Mouse (Mus musculus) midbrain, embryonic 14.5 days (tissue): ENCODE data around the gene Rai1. TPM values are rescaled to one million over a fixed set of nuclear protein-coding genes. Genes with fewer than 3 reads are reported as not detected.

Source experiments
- ATAC-seq: fragments of 200-750 bp; cut with Nextera tagmentation; 2 replicates; pipeline ENCODE4 v1.8.0; 2017; ENCODE audit warnings: moderate number of reproducible peaks, moderate library complexity; ENCODE audit not compliant: low FRiP score, low TSS enrichment
- DNase-seq: peaks from one replicate; pipeline ENCODE4 v3.0.0-alpha.2; 2015
- H3K27ac ChIP-seq: fragments of 300-500 bp; sonication (generic); replicated peaks from 2 replicates; pipeline ENCODE4 v1.5.1; 2014; ENCODE audit warnings: mild to moderate bottlenecking, low read depth, low read length, moderate library complexity
- H3K27me3 ChIP-seq: fragments of 300-500 bp; sonication (generic); 2 replicates; pipeline ENCODE4 v1.6.1; 2014; ENCODE audit warnings: low read length, control low read depth, mixed read lengths; ENCODE audit not compliant: control insufficient read depth, insufficient read depth
- H3K36me3 ChIP-seq: fragments of 300-500 bp; sonication (generic); 2 replicates; pipeline ENCODE4 v1.6.1; 2014; ENCODE audit warnings: low read length, control low read depth; ENCODE audit not compliant: control insufficient read depth, insufficient read depth
- H3K4me1 ChIP-seq: fragments of 300-500 bp; sonication (generic); 2 replicates; pipeline ENCODE4 v1.6.1; 2014; ENCODE audit warnings: mild to moderate bottlenecking, antibody characterized with exemption, low read length, control low read depth; ENCODE audit not compliant: control insufficient read depth, insufficient read depth
- H3K4me2 ChIP-seq: fragments of 300-500 bp; sonication (generic); 2 replicates; pipeline ENCODE4 v1.6.1; 2014; ENCODE audit warnings: mild to moderate bottlenecking, low read length, moderate library complexity
- H3K4me3 ChIP-seq: fragments of 300-500 bp; sonication (generic); replicated peaks from 2 replicates; pipeline ENCODE4 v1.5.1; 2014; ENCODE audit warnings: low read depth, low read length
- H3K9ac ChIP-seq: fragments of 300-500 bp; sonication (generic); replicated peaks from 2 replicates; pipeline ENCODE4 v1.6.1; 2014; ENCODE audit warnings: mild to moderate bottlenecking, low read length, moderate library complexity
- H3K9me3 ChIP-seq: fragments of 300-500 bp; sonication (generic); 2 replicates; pipeline ENCODE4 v1.6.1; 2016; ENCODE audit warnings: low read length, control low read depth, mixed read lengths; ENCODE audit not compliant: control insufficient read depth
- WGBS: fragments of 180-500 bp; shearing (Covaris S2); extraction: QIAGEN DNeasy Blood & Tissue Kit; methylation state at CpG from one replicate; pipeline ENCODE4 v1.1.7; 2014; 5-methylcytosine and 5-hydroxymethylcytosine counted together
- polyA plus RNA-seq: library from polyadenylated mRNA; unstranded; fragments of >200 nt; fragmentation: Nextera tagmentation; extraction: Ambion mirVana; gene quantifications from 2 replicates; pipeline ENCODE4 v1.2.1, GENCODE M21; 2014

The Rai1 gene
- polyA plus RNA-seq, 1 experiment from 2014 or later = 37.7 TPM

DNA sequence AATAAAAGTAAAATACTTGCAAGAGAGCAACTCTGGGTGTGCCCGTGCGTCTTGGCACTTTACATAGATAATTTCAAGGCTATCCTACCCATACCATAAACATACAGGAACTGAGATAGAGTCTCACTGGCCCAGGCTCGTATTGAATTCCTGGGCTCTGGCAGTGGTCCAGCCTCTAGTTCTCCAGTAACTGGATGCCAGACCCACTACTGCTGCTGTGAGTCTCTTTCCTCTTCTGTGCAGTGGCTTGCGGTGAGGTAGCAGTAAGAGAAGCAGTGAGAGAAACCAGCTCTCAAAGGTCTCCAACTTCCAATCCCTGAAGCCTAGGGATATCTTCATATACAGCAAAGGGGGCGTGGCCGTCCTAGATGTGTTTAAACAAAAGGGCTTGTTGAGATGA, 2.1 kb upstream of the Rai1 start:
- no peak for ATAC-seq

DNA sequence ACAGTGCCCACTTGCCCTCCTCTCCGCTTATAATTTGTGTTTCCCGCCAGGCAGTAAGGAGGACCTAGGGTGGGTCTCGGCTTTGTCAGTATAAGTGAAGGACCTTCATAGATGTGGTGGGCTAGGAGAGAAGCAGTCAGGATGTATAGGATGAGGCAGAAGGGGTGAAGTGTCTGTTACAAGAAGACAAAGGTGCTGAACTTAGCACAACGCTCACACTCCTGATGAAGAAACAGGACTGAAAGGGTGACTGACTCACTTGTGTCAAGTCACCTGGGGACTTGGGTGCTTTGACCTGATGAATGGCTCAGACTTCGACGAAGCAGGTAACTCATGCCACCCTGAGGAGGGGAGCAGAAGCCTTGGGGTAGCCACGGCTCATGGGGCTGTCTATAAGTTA, 1.2 kb upstream of the Rai1 start:
- H3K36me3 ChIP-seq = no peaks in the 10 kb centered on the region
- no peaks in the 10 kb centered on the region for H3K9me3 ChIP-seq
- peaks cover 20% of the 10 kb centered on the region for H3K4me1 ChIP-seq
- WGBS = 88% methylated on average over 7 of the region's 7 CpGs
- H3K9ac ChIP-seq = no peak overlapping the region
- no peak for ATAC-seq
- no peaks in the 10 kb centered on the region for H3K27me3 ChIP-seq
- no peak overlapping the region for H3K4me3 ChIP-seq
- H3K4me2 ChIP-seq = no peak overlapping the region
- no peak for DNase-seq
- no peak overlapping the region for H3K27ac ChIP-seq

More for the DNA sequence above, 2.1 kb upstream of the Rai1 start:
- H3K27me3 ChIP-seq = no peaks in the 10 kb centered on the region
- H3K36me3 ChIP-seq = no peaks in the 10 kb centered on the region
- H3K4me3 ChIP-seq = no peak overlapping the region
- H3K9ac ChIP-seq = no peak overlapping the region
- no peak overlapping the region for H3K4me2 ChIP-seq
- no peaks in the 10 kb centered on the region for H3K9me3 ChIP-seq
- no peak overlapping the region for H3K27ac ChIP-seq
- no peak for DNase-seq
- H3K4me1 ChIP-seq = peaks cover 12% of the 10 kb centered on the region
- WGBS = 84% methylated on average over 6 of the region's 6 CpGs

DNA sequence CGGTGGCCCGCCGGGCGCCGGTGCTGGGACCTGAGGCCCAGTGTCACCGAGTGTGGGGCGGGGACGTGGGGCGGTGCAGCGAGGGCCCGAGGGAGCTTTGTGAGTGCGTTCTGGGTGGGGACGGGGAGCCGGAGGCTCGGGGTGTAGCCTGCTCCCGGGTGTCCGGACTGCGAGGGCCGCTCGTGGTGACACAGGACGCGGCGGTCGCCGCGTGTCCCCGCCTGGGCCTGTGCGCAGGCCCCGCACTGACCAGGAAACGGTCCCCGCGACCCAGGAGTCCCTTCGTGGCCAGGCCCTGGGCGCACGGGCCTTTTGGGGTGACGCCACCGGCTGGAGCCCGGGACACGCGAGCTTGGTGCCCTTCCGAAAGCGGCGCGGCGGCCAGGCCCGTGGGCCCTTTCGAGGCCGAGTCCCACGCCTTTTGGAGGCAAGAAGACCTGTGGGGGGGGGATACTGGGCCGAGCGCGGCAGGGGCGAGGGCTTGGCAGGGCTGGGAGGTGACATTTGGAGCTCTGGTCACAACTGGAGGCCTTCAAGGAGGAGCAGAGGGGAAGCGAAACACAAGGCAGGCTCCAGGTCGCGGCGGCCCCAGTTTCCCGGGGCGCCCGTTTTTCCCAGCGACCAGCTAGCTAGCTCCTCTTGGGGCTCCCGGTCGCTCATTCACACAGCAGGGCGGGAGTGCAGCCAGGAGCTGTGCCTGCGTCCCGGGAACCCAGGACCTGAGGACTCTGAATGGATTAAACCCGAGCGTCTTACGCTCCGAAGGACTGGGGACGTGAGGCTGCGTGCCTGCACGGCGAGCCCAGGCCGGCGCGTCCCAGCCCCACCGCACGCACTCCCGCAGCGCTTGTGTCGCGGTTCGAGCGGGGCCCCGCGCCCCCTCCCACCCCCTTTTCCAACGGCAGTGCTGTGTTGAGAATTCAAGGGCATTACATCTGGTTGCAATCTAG, 1.1 kb downstream of the Rai1 start:
- ATAC-seq = peak; percentile 53
- WGBS = under 1% methylated on average over 88 of the region's 88 CpGs
- Histone ChIP-seq H3K9me3 (no peaks in the 10 kb centered on the region), H3K9ac (peak overlapping the region; percentile 99), H3K27ac (peak overlapping the region; percentile 95), H3K4me2 (peak overlapping the region; percentile 87), H3K27me3 (no peaks in the 10 kb centered on the region), H3K4me1 (peaks cover 35% of the 10 kb centered on the region), H3K4me3 (peak overlapping the region; percentile 95), H3K36me3 (no peaks in the 10 kb centered on the region)
- peak; percentile 80 for DNase-seq

DNA sequence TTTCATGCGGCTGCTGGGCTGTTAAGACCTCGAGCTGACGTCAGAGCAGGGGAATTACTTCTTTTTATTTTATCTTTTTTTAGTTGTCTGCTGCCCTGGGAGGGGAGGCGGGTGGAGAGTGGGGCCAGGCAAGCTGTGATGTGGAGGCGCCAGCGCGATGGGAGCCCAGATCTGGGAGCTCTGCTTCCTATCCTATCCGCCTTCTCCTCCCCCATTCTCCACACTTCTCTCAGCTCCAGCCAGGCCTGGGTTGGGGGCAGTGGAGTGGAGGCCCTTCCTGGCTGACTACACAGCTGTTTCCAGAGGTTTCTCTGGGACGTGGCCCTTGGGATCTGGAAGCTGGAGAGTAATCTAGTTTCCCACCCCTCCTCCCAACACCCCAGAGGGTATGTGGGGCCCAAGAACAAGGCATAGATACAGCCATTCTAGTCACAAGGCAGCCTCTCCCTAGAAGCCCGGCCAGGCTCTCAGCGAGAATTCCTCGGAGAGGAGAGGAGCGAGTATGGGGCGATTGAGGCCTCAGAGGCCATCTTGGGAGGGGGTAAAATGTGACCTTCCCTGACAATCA, 1.8 kb downstream of the Rai1 start:
- ATAC-seq = peak; percentile 43; the same call in 1 of the 2 replicates
- Histone ChIP-seq H3K4me3 (peak overlapping the region; percentile 95), H3K36me3 (no peaks in the 10 kb centered on the region), H3K4me2 (peak overlapping the region; percentile 87), H3K9me3 (no peaks in the 10 kb centered on the region), H3K4me1 (peaks cover 35% of the 10 kb centered on the region), H3K27me3 (no peaks in the 10 kb centered on the region), H3K27ac (peak overlapping the region; percentile 95), H3K9ac (peak overlapping the region; percentile 99)
- 2% methylated on average over 14 of the region's 14 CpGs for WGBS
- no peak for DNase-seq

DNA sequence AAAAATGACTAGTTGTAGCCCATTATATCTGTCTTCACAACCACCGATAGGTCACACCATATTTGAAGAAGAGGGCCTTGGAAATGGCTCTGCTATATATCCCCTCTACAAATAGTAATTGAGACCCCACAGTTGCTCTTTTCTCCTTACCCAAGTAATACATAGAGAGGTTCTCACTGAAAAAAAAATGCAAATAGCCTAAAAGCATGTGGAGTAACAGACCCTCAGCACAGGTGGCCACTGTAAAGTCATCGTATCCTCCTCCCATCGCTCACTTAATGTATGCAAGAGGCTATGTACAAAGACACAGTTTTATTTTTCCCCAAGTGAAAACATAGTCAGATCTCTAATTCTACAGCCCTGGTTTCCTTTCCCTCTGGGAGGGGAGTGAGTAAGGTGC, 2.6 kb downstream of the Rai1 start:
- no peak for ATAC-seq
- H3K9me3 ChIP-seq = no peaks in the 10 kb centered on the region
- no peaks in the 10 kb centered on the region for H3K36me3 ChIP-seq
- no peak overlapping the region for H3K4me3 ChIP-seq
- H3K9ac ChIP-seq = peak overlapping the region; percentile 99; the same call in 1 of the 2 replicates
- H3K4me1 ChIP-seq = peaks cover 35% of the 10 kb centered on the region
- H3K4me2 ChIP-seq = peak overlapping the region; percentile 87
- no peak for DNase-seq
- H3K27me3 ChIP-seq = no peaks in the 10 kb centered on the region
- no peak overlapping the region; the same call in 1 of the 2 replicates for H3K27ac ChIP-seq
- WGBS = 82% methylated on average over 3 of the region's 3 CpGs

DNA sequence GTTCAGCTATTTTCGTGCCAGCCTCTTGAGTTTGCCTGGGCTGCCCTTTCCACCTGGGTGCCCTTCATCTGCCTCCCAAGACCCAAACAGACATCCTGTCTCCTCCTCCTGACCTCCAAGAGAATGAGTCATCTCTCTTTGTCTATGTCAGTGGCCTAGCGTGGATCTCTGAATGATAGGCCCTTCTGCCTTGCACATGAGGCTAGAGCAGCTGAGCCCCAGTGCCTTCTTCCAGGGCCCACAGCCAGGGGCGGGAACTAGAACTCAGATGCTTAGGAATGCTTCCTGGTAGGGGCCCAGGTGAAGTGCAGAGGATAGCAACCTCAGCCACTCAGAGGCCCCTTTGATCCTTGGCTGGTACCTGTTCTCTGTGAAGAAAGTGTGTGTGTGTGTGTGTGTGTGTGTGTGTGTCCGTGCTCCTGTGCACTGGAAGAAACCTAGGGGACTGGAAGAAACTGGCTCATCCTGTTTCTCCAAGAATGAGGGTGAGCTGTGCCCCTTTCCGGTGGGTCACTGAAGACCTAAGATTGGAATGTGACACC, 3.9 kb downstream of the Rai1 start:
- H3K4me3 ChIP-seq = no peak overlapping the region
- H3K9me3 ChIP-seq = no peaks in the 10 kb centered on the region
- H3K4me2 ChIP-seq = no peak overlapping the region
- H3K27me3 ChIP-seq = no peaks in the 10 kb centered on the region
- DNase-seq (no peak), ATAC-seq (no peak)
- 63% methylated on average over 5 of the region's 5 CpGs for WGBS
- no peak overlapping the region for H3K27ac ChIP-seq
- peaks cover 42% of the 10 kb centered on the region for H3K4me1 ChIP-seq
- H3K36me3 ChIP-seq = no peaks in the 10 kb centered on the region
- no peak overlapping the region; the same call in 1 of the 2 replicates for H3K9ac ChIP-seq

DNA sequence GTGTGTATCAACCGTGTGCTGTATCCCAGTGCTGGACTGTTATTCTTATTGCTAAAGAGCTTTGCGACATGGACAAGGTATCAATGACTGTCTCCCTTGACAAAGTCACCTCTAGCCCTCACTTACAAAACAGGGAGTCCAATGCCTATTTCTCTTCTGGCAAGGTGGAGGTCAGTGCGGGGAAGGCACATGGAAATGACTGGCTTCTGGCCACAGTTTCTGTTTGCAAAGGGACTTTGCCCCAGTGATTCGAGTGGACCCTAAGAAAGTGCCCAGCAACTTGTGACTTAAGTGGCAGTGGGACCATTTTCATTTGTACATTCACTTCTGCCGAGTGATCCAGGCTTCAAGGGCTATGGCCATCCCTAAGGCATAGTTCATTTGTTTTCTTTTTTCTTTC, 5.6 kb downstream of the Rai1 start:
- DNase-seq (no peak), ATAC-seq (no peak)
- Histone ChIP-seq H3K9ac (no peak overlapping the region), H3K4me1 (peaks cover 54% of the 10 kb centered on the region), H3K9me3 (no peaks in the 10 kb centered on the region), H3K36me3 (no peaks in the 10 kb centered on the region), H3K27me3 (no peaks in the 10 kb centered on the region), H3K27ac (no peak overlapping the region), H3K4me3 (no peak overlapping the region), H3K4me2 (no peak overlapping the region)
- 79% methylated on average over 5 of the region's 5 CpGs for WGBS

DNA sequence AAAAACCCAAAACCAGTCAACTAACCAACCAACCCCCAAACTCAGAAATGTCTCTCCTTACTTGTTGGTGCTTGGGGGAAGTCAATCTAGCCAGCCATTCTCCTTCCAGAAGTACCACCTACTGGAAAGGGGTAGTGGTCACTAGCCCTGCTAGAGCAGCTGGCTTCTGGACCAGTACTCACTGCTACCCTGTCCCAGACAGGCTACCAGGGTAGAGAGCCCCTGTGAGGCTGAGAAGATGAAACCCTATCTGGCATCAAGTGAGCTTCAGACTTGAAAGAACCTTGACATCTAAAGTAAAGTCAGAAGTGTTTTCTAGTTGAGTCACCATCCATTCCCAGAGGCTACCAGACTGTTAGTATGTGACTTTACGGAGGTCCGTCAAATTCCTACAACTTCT, 6.8 kb downstream of the Rai1 start:
- H3K4me2 ChIP-seq = no peak overlapping the region
- no peaks in the 10 kb centered on the region for H3K36me3 ChIP-seq
- no peak overlapping the region for H3K9ac ChIP-seq
- peaks cover 58% of the 10 kb centered on the region for H3K4me1 ChIP-seq
- ATAC-seq (no peak), DNase-seq (no peak)
- H3K27ac ChIP-seq = no peak overlapping the region
- no peaks in the 10 kb centered on the region for H3K27me3 ChIP-seq
- no peaks in the 10 kb centered on the region for H3K9me3 ChIP-seq
- whole genome bisulfite sequencing = 99% methylated on average over 2 of the region's 2 CpGs
- H3K4me3 ChIP-seq = no peak overlapping the region
